Mouse (Mus musculus) T-helper 2 cell (primary cell): ENCODE results near the gene Kcnmb4.

ENCODE experiments used
- in situ Hi-C: fragments of 300-600 bp; cut with MboI, MseI; formaldehyde crosslinking; loops from one replicate; pipeline ENCODE4 v1.15.1; 2025; ENCODE audit warnings: high pct_unique_total_duplicates

Kcnmb4 gene

GRCm38 (mm10) chr10:116402742-116403425, 70.8 kb downstream of the Kcnmb4 start:
- in situ Hi-C loops: no loop called here

DNA sequence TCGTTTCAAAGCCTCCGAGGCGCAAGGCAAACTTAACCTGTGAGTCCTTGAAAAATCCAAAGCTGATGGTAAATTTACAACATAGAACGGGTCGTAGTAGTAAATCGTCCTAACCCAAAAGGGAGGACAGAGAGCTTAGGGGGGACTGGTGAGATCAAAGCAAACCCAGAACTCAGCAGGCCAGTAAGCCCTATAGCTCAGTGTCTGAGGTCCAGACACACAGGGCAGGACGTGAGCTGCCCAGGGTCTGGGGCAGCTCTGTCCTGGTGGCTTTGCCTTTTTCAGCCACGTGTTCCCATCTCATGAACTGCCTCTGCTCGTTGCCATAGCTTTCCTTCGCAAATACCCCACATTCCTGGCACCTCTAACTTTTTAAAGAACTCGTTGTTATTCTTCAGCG, 75.7 kb downstream of the Kcnmb4 start:
- in situ Hi-C loops: loop anchor here (10.0 kb wide), 1 partner anchor 607 kb away; no protein-coding TSS in a partner anchor

- in situ Hi-C loops: loop anchor here (10.0 kb wide), 1 partner anchor 607 kb away; no protein-coding TSS in a partner anchor
These were observed 76.1 kb downstream of the Kcnmb4 start for GRCm38 (mm10) chr10:116397573-116397972.

GRCm38 (mm10) chr10:116396966-116397365, 76.7 kb downstream of the Kcnmb4 start:
- in situ Hi-C loops: loop anchor here (10.0 kb wide), 1 partner anchor 608 kb away; no protein-coding TSS in a partner anchor

- in situ Hi-C loops: loop anchor here (10.0 kb wide), 1 partner anchor 609 kb away; no protein-coding TSS in a partner anchor
These were observed 77.4 kb downstream of the Kcnmb4 start for GRCm38 (mm10) chr10:116396279-116396678.

GRCm38 (mm10) chr10:116394585-116394984, 79.1 kb downstream of the Kcnmb4 start:
- in situ Hi-C loops: loop anchor here (10.0 kb wide), 1 partner anchor 610 kb away; no protein-coding TSS in a partner anchor

- in situ Hi-C loops: loop anchor here (10.0 kb wide), 1 partner anchor 611 kb away; no protein-coding TSS in a partner anchor
These were observed 79.7 kb downstream of the Kcnmb4 start for GRCm38 (mm10) chr10:116393790-116394475.

DNA sequence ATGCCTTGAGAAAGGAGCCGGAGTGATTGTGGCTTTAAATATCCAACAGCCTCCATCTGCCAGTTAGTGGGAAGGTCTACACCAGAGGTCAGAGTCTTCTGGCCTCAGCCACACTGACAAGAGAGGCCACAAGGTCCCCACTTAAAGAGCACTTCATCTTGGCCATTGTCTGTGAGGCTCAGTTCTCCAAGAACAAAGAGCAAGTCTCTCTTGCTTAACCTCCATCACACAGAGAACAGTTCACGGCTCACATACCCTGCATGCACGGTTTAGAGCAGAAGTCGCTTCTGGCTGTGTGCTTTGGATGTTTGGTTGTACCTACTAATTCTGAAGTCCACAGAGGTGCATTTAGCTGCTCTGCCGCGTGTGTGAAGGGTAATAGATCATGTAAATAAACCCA, 84.8 kb downstream of the Kcnmb4 start:
- in situ Hi-C loops: no loop called here

DNA sequence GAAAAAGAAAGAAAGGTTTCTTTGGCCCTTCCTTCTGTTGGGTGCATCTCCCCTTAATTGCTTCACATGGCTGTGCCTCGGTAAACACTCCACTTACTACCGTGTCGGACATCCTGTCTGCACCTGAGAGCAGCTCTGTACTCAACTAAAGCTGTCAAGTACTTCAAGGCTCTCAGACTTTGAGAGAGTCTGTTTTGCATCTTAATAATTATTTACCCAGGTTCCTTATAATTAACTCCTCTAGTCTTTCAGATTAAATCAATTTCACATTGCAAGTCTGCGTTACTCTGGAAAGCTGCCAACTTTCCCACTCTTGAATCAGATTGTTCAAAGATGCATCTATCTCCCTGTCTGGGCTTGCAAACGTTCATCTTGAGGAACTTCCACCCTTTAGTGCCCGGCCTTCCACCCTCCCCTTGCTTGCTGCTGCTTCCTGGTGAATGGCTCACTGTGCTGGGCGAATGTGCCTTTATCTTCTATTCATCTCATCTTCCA, 87.2 kb downstream of the Kcnmb4 start:
- in situ Hi-C loops: no loop called here

DNA sequence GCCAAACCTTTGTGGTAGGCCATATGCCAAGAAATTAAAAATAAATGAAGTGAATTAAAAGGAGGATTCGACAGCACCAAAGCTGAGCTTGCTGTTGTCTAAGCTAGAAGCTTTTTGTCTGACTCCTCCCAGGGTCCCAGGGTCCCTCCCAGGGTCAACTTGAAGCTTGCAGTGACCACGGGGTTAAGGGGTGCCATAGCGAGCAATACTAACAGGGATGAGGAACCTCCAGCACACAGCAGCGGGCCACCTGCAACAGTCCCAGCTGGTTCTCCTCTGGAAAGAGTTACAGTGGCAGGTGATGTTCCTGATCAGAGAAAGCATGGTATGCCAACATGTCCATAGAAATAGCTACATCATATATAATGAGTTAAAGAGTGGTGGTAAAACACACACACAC, 89.3 kb downstream of the Kcnmb4 start:
- in situ Hi-C loops: no loop called here

GRCm38 (mm10) chr10:116382826-116383685, 90.6 kb downstream of the Kcnmb4 start:
- in situ Hi-C loops: no loop called here

DNA sequence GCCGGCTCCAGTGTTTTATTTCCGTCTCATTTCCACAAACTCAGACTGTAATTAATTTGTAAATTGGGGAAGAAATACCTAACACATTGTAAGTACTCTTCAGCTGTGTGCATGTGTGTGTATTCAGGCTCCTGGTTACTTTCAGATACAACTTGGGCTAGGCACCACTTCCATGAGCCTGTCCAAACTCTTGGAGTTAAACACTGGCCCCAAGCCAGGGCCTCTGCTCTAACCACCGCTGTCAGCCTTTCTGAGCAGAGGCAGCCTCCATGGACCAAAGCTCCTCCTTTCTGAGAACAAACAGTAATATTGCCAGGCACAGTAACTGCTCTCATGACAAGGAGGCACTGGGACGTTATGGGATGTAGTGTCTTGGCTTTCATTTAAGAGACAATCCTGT, 96.8 kb downstream of the Kcnmb4 start:
- in situ Hi-C loops: no loop called here

GRCm38 (mm10) chr10:116374111-116374510, 99.6 kb downstream of the Kcnmb4 start:
- in situ Hi-C loops: no loop called here

GRCm38 (mm10) chr10:116370991-116371725, 102.5 kb downstream of the Kcnmb4 start:
- in situ Hi-C loops: no loop called here
